Mouse (Mus musculus): ENCODE measurements around the gene Acsl6.

DNA sequence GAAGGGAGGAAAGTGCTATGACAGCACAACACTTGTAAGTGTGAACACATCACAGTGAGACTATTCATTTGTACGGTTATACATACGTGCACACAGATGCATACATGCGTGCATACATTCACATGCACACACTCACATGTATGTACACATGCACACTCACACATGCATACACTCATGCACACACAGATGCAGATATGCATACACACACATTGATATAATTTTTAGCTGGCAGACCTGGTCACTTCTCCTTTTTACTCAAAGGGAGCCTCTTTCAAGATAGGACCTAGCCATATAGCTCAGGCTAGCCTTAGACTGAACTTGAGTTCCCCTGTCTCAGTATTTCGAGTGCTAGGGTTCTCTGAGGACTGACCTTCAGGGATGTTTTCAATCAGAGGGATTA is 87.7 kb downstream of the Acsl6 start:
- TF ChIP-seq CTCF (IDR thresholded peaks at IDR 0.05; ENCODE audit: control insufficient read depth, insufficient read depth, insufficient read length) (no peak), USF1 (IDR thresholded peaks at IDR 0.05; ENCODE audit: low read depth) (no peak)
